Mouse (Mus musculus) Muller cell, postnatal 12 days (primary cell): ENCODE measurements around the gene Slc38a9.
A peak's percentile ranks its signal among the peaks of the same experiment; 100 is the strongest.

ENCODE experiments used
- DNase-seq: peaks from one replicate; pipeline ENCODE4 v3.0.0-alpha.2; 2015; ENCODE audit errors: inconsistent ontology term

The Slc38a9 gene

DNA sequence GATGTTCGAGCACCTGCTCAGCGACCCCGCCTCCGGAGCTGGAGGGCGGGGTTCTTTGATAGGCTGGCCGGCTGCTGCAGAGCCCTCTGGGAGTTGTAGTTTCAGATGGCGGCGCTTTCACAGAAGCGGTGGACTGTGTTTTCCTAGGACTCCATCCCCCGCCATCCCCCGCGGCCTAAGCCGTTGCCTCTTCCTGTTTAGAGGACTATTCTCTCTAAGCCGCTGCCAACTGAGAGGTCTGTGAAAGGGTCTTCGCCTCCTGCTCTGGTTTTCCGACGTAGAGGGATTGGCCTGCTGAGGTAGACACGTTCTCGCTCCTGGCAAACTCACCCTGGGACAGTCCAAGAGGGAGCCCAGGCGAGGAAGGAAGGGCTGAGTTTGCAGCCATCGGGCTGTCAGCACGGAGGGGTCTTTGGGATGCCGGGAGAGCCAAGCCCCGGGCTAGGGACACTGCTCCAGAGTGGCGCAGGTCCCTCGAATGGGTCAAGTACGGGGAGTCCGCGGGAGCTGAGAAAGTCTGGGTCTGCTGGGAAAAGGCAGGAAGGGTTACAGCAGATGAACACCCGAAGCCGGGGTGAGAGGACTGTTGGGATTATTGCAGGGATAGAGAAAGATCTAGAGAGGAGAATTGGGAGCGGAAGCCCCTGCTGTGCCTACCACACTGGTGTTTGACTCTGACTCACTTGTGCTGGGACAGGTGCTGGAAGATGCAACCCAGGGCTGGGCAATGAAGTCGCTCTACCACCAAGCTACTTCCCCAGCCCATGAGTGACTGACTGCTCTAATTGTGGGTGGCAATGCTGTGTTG lies at the start of gene Slc38a9:
Gene Slc38a9, plus strand, starts transcription at position 178 of the 808 bp plus-strand sequence.
- peak; percentile 96 for DNase-seq

DNA sequence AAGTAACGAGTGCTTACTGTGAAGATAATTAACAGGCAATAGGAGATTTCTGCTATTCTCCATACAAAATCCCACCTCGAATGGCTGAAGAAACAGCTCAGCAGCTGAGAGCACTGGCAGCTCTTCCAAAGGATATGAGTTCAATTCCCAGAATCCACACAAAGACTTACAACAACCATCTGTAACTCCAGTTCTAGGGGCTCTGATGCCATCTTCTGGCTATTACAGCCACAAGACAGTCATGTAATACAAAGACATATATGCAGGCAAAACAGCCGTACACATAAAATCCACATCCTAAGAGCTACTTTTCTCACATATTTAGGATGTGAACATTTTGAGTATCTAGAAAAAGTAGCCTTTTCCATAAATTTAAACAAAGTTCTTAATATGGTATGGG lies 39.0 kb upstream of the Slc38a9 start:
- no peak for DNase-seq

DNA sequence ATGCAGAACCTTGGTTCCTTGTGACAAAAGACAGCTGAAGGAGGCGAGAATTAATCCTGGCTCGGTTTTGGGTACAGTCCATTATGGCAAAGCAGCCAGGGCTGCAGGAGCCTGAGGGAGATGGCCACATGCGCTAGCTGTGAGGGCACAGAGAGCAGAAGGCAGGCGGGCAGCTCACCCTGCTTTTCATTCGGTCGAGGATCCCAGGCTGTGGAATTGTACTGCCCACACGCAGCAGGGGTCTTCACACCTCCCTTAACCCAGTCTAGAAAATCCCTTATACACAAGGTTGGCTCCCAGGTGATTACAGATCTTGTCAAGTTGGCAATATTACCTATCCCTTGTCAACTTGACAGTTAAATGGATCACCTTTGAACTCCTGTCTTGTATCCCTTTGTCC lies 36.9 kb upstream of the Slc38a9 start:
- DNase-seq, result no peak

DNA sequence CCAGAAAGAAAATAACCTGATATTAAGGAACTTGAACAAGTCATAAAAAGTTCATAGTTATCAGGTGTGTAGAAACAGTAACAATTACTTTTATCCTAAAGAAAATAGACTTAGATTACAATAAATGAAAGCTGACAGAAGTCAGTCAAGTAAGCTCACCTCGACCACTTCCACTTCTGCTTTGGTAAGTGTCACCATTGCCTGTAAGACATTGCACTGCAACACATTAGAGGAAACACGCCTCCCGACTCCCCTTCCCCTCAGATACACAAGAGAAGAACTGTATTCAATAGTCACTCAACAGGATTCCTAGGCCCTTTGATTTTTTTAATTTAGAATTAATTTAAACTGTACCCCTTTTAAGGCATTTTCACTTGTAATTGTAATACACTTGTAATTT lies 35.9 kb upstream of the Slc38a9 start:
- no peak for DNase-seq

DNA sequence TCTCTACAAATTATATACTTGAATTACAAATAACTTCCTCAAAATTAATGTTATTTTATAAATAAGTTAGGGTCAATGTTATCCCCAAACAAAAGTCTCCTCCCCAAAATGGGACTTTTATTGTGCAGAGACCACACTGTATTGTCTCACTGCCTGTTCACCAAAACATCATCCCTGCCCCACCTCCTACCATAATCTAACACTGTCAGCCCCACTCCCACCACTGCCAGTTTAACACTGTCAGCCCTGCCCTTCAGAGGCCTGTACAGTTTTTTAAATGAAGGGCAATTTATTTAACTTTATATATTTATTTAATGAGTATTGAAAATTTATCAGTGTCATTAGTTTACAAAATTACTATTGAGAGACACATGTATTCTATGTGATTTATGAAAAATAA lies 35.0 kb upstream of the Slc38a9 start:
- DNase-seq, result no peak

DNA sequence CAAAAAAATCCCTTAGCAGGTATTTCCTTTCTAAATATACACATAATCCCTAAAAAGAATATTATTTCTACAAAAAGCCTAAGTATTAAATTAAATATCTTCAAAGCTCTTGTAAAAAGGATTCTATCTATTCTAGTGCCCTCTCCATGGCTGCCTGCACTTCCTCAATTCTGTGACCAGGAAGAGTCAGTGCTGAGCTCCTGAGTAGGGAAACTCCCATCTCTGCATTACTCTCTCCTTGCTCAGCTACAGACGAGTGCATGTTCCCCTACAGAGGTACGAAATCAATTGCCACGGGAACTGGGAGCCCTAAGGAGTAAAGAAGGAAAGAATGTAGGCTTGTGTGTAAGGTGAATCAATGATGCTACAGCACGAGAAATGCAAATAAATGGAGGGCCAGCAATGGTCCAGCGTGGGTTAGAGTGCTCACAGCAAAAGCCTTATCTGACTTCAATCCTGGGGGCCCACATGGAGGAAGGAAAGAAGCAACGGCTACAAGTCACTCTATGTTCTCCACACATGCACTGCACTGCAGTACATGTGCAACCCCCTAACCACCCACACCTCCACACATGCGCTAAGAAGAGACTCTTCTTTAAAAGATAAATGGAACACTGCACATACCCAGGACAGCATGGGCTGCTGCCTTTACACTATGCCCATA lies 25.2 kb upstream of the Slc38a9 start:
- DNase-seq, result no peak

DNA sequence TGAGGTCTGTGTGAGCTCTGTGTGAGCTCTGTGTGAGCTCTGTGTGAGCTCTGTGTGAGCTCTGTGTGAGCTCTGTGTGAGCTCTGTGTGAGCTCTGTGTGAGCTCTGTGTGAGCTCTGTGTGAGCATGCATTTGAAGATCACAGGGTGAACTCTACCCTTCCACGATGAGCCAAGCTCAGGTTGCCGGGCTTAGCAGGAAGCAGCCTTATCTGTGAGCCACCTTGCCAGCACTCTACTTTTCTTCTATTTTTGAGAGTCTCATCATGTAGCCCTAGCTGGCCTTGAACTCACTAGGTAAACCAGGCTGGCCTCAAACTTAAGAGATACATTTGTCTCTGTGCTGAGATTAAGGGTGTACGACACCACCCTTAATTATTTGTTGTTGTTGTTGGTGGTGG lies 24.1 kb upstream of the Slc38a9 start:
- no peak for DNase-seq

GRCm38 (mm10) chr13:112639111-112639510 lies 21.4 kb upstream of the Slc38a9 start:
- no peak for DNase-seq

GRCm38 (mm10) chr13:112642897-112643296 lies 17.7 kb upstream of the Slc38a9 start:
- no peak for DNase-seq

DNA sequence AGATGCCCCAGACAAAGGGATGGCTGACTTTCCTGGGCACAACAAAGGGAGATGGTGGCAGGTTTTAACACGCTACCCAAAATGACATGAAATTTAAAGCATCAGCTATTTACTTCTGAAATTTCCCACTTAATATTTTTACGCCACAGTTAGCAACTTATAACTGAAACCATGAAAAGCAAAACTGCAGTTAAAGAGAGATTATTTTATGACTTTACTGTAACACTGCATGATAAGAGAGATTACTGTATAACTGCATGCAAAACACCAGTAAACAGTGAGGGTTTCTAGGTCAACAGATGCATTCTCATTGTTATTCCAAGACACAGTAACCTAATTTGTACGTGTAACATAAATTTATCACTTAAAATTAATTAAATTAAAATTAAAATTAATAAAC lies 15.6 kb upstream of the Slc38a9 start:
- DNase-seq, result no peak

- no peak for DNase-seq
Measured at GRCm38 (mm10) chr13:112645529-112646186, 14.9 kb upstream of the Slc38a9 start.

GRCm38 (mm10) chr13:112651183-112651582 lies 9.4 kb upstream of the Slc38a9 start:
- DNase-seq, result no peak

DNA sequence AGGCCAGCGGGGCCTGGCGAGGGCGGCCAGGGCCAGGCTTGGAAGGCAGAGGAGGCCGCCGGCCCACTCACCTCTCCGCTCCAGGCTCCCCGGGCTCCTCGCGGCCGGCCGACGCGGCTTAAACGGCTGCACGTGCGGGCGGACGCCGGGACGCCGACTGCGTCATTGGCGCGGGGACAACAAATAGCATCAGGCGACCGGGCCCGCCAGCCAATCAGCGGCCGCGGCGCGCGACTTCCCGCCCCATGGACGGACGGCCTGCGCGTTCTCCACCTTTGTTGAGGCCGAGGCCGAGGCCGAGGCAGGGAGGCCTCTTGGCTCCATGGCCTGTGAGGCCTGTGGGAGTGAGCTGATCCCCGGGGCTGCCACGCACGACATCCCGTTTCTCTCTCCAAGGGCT lies 8.3 kb upstream of the Slc38a9 start, which contains the start of gene Ddx4:
Gene Ddx4, minus strand, starts transcription at position 271 of the 400 bp plus-strand sequence.
- no peak for DNase-seq

GRCm38 (mm10) chr13:112659986-112660573 lies 471 bp upstream of the Slc38a9 start:
- no peak for DNase-seq

DNA sequence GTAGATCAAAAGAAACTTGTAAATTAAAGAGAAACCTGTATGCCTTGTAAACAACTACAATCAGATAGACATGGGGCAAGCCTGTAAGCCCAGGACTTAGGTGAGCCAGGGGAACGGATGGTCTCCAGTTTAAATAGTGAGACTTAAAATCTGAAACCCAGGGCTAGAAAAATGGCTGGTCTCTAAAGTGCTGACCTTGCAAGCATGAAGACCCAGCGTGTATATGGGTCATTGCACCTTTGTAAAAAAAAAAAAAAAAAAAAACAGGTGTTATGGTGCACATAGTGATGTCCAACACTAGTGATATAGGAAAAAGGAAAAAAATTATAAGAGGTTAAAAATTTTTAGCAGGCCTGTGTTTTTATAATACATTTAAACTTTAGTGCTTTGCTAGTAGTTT lies 1.1 kb downstream of the Slc38a9 start:
- DNase-seq, result no peak

DNA sequence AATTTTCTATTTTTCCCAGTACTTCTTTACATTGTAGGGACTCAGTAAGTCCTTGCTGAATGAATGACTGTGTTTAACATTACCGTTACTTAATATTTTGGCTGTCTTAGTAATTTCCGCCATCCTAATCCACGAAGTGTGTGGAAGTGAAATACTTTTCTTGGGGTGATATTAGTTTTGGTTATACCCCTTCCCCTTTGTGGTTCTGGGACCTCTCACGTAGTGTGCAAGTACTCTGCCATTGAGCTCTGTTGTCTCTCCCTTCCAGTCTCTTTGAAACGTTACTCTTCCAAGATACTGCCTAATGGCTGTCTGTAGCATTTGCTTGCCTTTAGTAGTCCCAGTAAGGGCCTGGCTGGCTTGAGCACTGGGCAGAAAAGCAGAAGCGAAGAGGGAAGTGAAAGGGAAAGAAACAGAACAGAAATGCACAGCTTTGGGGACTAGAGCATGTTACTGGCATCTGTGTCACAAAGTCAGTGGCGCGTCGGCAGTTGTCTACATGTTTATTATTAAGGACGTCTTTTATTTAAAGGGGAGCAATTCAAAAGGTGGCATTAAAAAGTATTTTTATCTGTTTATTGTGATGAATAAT lies 6.0 kb downstream of the Slc38a9 start:
- DNase-seq, result no peak

GRCm38 (mm10) chr13:112667215-112667614 lies 6.7 kb downstream of the Slc38a9 start:
- no peak for DNase-seq

GRCm38 (mm10) chr13:112671708-112672107 lies 11.2 kb downstream of the Slc38a9 start:
- no peak for DNase-seq

DNA sequence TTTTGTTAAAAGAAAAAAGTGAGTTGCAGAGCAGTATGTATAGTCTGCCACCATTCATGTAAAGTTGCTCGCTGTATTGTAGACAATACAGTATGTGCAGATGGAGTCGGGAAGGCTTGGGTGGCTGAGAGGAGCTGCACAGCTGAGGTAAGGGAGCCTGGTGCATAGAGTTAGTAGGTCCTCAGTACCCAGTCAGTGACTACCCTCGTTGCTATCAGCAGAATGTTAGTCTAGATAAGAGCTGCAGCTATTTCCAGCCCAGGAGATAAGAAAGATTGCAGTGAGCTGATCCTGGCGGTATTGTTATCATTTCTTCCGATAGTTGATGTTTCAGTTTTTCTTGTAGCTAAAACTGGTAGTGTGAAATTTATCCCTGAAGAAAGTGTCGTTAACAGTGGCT lies 12.2 kb downstream of the Slc38a9 start:
- no peak for DNase-seq

GRCm38 (mm10) chr13:112673899-112674447 lies 13.4 kb downstream of the Slc38a9 start:
- peak; percentile 77 for DNase-seq

GRCm38 (mm10) chr13:112678154-112678553 lies 17.6 kb downstream of the Slc38a9 start:
- DNase-seq, result no peak

DNA sequence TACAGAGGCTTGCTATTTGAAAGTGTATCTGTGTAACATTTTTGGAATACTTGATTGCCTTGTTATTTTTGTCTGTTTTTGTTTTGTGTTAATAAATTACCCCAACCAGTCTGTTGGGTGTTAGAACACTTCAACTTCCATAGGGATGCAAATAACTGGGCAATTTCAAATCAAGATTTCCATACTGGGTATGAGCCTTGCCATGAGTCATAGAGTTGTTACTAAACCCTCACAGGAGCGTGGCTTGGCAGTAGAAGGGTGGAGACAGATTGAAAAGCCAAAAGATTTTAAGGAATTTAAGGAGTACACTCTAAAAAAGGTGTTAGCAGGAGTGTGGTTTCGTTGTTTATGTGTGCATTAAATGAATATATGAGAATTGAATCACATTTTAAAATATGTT lies 22.8 kb downstream of the Slc38a9 start:
- peak; percentile 61 for DNase-seq
